Mouse (Mus musculus) hindbrain, embryonic 10.5 days (tissue): ENCODE results near the gene Ccnl2. TPM values are rescaled to one million over a fixed set of nuclear protein-coding genes. Genes with fewer than 3 reads are reported as not detected.
A peak's percentile ranks its signal among the peaks of the same experiment; 100 is the strongest.

Source experiments
- DNase-seq: peaks from one replicate; pipeline ENCODE4 v3.0.0-alpha.2; 2017; ENCODE audit warnings: low spot score
- H3K27ac ChIP-seq: fragments of 300-500 bp; sonication (generic); 2 replicates; pipeline ENCODE4 v1.5.1; 2016; ENCODE audit warnings: mild to moderate bottlenecking, moderate library complexity
- H3K27me3 ChIP-seq: fragments of 300-500 bp; sonication (generic); 2 replicates; pipeline ENCODE4 v1.6.1; 2016; ENCODE audit warnings: mild to moderate bottlenecking; ENCODE audit not compliant: poor library complexity, insufficient read depth, severe bottlenecking
- H3K36me3 ChIP-seq: fragments of 300-500 bp; sonication (generic); 2 replicates; pipeline ENCODE4 v1.6.1; 2016; ENCODE audit warnings: mild to moderate bottlenecking, moderate library complexity
- H3K4me1 ChIP-seq: fragments of 300-500 bp; sonication (generic); replicated peaks from 2 replicates; pipeline ENCODE4 v1.6.1; 2016; ENCODE audit warnings: mild to moderate bottlenecking
- H3K4me3 ChIP-seq: fragments of 300-500 bp; sonication (generic); 2 replicates; pipeline ENCODE4 v1.5.1; 2016; ENCODE audit warnings: mild to moderate bottlenecking, moderate library complexity
- H3K9me3 ChIP-seq: fragments of 300-500 bp; sonication (generic); 2 replicates; pipeline ENCODE4 v1.6.1; 2016; ENCODE audit warnings: mild to moderate bottlenecking, moderate library complexity
- WGBS: fragments of 180-500 bp; shearing (Covaris S2); methylation state at CpG from one replicate; pipeline ENCODE4 v1.1.7; 2016; 5-methylcytosine and 5-hydroxymethylcytosine counted together
- polyA plus RNA-seq: library from polyadenylated mRNA; unstranded; fragments of >200 nt; fragmentation: Nextera tagmentation; extraction: Ambion mirVana; gene quantifications from 2 replicates; pipeline ENCODE4 v1.2.1, GENCODE M21; 2016

The Ccnl2 gene
- 167 and 178 TPM in 2 replicates for polyA plus RNA-seq

GRCm38 (mm10) chr4:155811929-155812664 is at the start of gene Ccnl2:
TSS of gene Ccnl2 (plus strand) at chr4:155812489.
- Histone ChIP-seq H3K9me3 (no peaks in the 10 kb centered on the region), H3K27ac (peak within 1 kb of the TSS; percentile 99), H3K4me3 (peak within 1 kb of the TSS; percentile 98), H3K36me3 (peaks cover 82% of the 10 kb centered on the region), H3K4me1 (peaks cover 21% of the 10 kb centered on the region), H3K27me3 (no peaks in the 10 kb centered on the region)
- WGBS: under 1% methylated on average over 60 of the region's 60 CpGs
- DNase-seq: peak; percentile 97

- Histone ChIP-seq H3K4me1 (peaks cover 40% of the 10 kb centered on the region), H3K27ac (peak overlapping the region; percentile 89), H3K36me3 (no peaks in the 10 kb centered on the region), H3K9me3 (no peaks in the 10 kb centered on the region), H3K4me3 (peak overlapping the region; percentile 57), H3K27me3 (peaks cover 42% of the 10 kb centered on the region)
- DNase-seq: no peak
- WGBS: 56% methylated on average over 5 of the region's 5 CpGs
Measured at GRCm38 (mm10) chr4:155769496-155769879, 42.8 kb upstream of the Ccnl2 start.

- no peaks in the 10 kb centered on the region for H3K36me3 ChIP-seq
- H3K9me3 ChIP-seq: no peaks in the 10 kb centered on the region
- WGBS: under 1% methylated on average over 39 of the region's 39 CpGs
- peaks cover 47% of the 10 kb centered on the region for H3K27me3 ChIP-seq
- H3K27ac ChIP-seq: peak overlapping the region; percentile 89
- peak; percentile 91 for DNase-seq
- H3K4me1 ChIP-seq: peaks cover 45% of the 10 kb centered on the region
- peak overlapping the region; percentile 57 for H3K4me3 ChIP-seq
Measured at GRCm38 (mm10) chr4:155769880-155770512, 42.3 kb upstream of the Ccnl2 start.

GRCm38 (mm10) chr4:155770626-155771025 is 41.7 kb upstream of the Ccnl2 start:
- peaks cover 54% of the 10 kb centered on the region for H3K27me3 ChIP-seq
- no peak for DNase-seq
- H3K36me3 ChIP-seq: no peaks in the 10 kb centered on the region
- peak overlapping the region; percentile 89 for H3K27ac ChIP-seq
- H3K4me1 ChIP-seq: peaks cover 52% of the 10 kb centered on the region
- H3K4me3 ChIP-seq: peak overlapping the region; percentile 57
- 41% methylated on average over 24 of the region's 24 CpGs for WGBS
- H3K9me3 ChIP-seq: no peaks in the 10 kb centered on the region

GRCm38 (mm10) chr4:155771706-155772105 is 40.6 kb upstream of the Ccnl2 start:
- Histone ChIP-seq H3K36me3 (no peaks in the 10 kb centered on the region), H3K27me3 (peaks cover 57% of the 10 kb centered on the region), H3K4me1 (peaks cover 63% of the 10 kb centered on the region), H3K4me3 (no peak overlapping the region), H3K9me3 (no peaks in the 10 kb centered on the region), H3K27ac (no peak overlapping the region)
- WGBS: 89% methylated on average over 2 of the region's 2 CpGs
- DNase-seq: no peak

GRCm38 (mm10) chr4:155772786-155773185 is 39.5 kb upstream of the Ccnl2 start:
- no peak for DNase-seq
- WGBS: 90% methylated on average over 13 of the region's 13 CpGs
- peaks cover 73% of the 10 kb centered on the region for H3K4me1 ChIP-seq
- H3K27me3 ChIP-seq: peaks cover 57% of the 10 kb centered on the region
- no peaks in the 10 kb centered on the region for H3K36me3 ChIP-seq
- H3K4me3 ChIP-seq: no peak overlapping the region
- H3K27ac ChIP-seq: no peak overlapping the region
- H3K9me3 ChIP-seq: no peaks in the 10 kb centered on the region

GRCm38 (mm10) chr4:155773335-155774078 is 38.8 kb upstream of the Ccnl2 start:
- Histone ChIP-seq H3K36me3 (no peaks in the 10 kb centered on the region), H3K4me3 (peak overlapping the region; percentile 49), H3K27me3 (peaks cover 57% of the 10 kb centered on the region), H3K9me3 (no peaks in the 10 kb centered on the region), H3K4me1 (peaks cover 74% of the 10 kb centered on the region), H3K27ac (peak overlapping the region; percentile 76; the same call in 1 of the 2 replicates)
- 40% methylated on average over 5 of the region's 5 CpGs for WGBS
- DNase-seq: no peak

GRCm38 (mm10) chr4:155774280-155774754 is 38.0 kb upstream of the Ccnl2 start, which contains the start of gene Vwa1:
TSS of gene Vwa1 (minus strand) at chr4:155774698.
- peak; percentile 86 for DNase-seq
- peak within 1 kb of the TSS; percentile 76 for H3K27ac ChIP-seq
- H3K4me3 ChIP-seq: peak within 1 kb of the TSS; percentile 49
- H3K27me3 ChIP-seq: peaks cover 61% of the 10 kb centered on the region
- H3K36me3 ChIP-seq: no peaks in the 10 kb centered on the region
- no peaks in the 10 kb centered on the region for H3K9me3 ChIP-seq
- H3K4me1 ChIP-seq: peaks cover 72% of the 10 kb centered on the region
- 2% methylated on average over 35 of the region's 35 CpGs for WGBS

- Histone ChIP-seq H3K4me3 (peak overlapping the region; percentile 49), H3K9me3 (no peaks in the 10 kb centered on the region), H3K27ac (peak overlapping the region; percentile 76), H3K36me3 (no peaks in the 10 kb centered on the region), H3K4me1 (peaks cover 74% of the 10 kb centered on the region), H3K27me3 (peaks cover 66% of the 10 kb centered on the region)
- DNase-seq: no peak
- WGBS: 70% methylated on average over 9 of the region's 9 CpGs
Measured at GRCm38 (mm10) chr4:155774971-155775740, 37.1 kb upstream of the Ccnl2 start.

GRCm38 (mm10) chr4:155775855-155776254 is 36.4 kb upstream of the Ccnl2 start:
- H3K27ac ChIP-seq: peak overlapping the region; percentile 36; the same call in 1 of the 2 replicates
- peaks cover 60% of the 10 kb centered on the region for H3K27me3 ChIP-seq
- DNase-seq: no peak
- no peaks in the 10 kb centered on the region for H3K36me3 ChIP-seq
- no peaks in the 10 kb centered on the region for H3K9me3 ChIP-seq
- WGBS: 78% methylated on average over 3 of the region's 3 CpGs
- H3K4me1 ChIP-seq: peaks cover 74% of the 10 kb centered on the region
- H3K4me3 ChIP-seq: no peak overlapping the region

- H3K27ac ChIP-seq: peak overlapping the region; percentile 78
- peak; percentile 81 for DNase-seq
- no peaks in the 10 kb centered on the region for H3K36me3 ChIP-seq
- H3K27me3 ChIP-seq: peaks cover 51% of the 10 kb centered on the region
- WGBS: 10% methylated on average over 2 of the region's 2 CpGs
- H3K4me3 ChIP-seq: peak overlapping the region; percentile 20; the same call in 1 of the 2 replicates
- H3K9me3 ChIP-seq: no peaks in the 10 kb centered on the region
- peaks cover 76% of the 10 kb centered on the region for H3K4me1 ChIP-seq
Measured at GRCm38 (mm10) chr4:155776704-155777335, 35.5 kb upstream of the Ccnl2 start.
